Mouse (Mus musculus): ENCODE measurements at regions not wholly inside any gene's neighbourhood (a gene's known extent, or its start where the extent isn't known, plus 50 kb on each side); places are given as distances from the start of the nearest gene placed in this dataset.

DNA sequence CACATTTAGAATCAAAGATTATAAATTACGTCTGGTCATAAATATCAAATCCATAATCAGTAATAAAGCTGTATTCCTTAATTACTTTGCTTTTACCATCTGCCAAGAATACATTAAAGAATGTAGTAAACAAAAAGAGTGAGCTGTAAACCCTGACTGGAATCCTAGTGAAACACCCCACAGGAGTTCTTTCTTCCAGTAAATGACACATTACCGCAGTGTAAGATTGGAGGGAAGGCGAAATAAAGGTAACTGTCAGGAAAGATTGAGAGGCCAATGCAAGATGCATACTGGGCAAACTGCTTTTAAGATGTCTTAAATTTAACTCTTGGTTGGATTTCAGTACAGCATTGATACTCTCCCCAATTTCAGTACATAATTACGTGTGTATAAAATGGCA is 772.0 kb downstream of the Hace1 start:
- Histone ChIP-seq H3K4me1 (ENCODE audit: control insufficient read depth, insufficient read depth, insufficient read length, low read length) (no peaks in the 10 kb centered on the region), H3K4me3 (ENCODE audit: insufficient read depth, low read depth, low read length) (no peak overlapping the region), H3K27ac (replicated peaks; ENCODE audit: low read depth, low read length) (no peak overlapping the region)

GRCm38 (mm10) chr10:46350196-46350595 is 772.6 kb downstream of the Hace1 start:
- Histone ChIP-seq H3K4me1 (ENCODE audit: control insufficient read depth, insufficient read depth, insufficient read length, low read length) (no peaks in the 10 kb centered on the region), H3K4me3 (ENCODE audit: insufficient read depth, low read depth, low read length) (no peak overlapping the region), H3K27ac (replicated peaks; ENCODE audit: low read depth, low read length) (no peak overlapping the region)

GRCm38 (mm10) chr10:46356775-46357174 is 779.1 kb downstream of the Hace1 start:
- Histone ChIP-seq H3K4me1 (ENCODE audit: control insufficient read depth, insufficient read depth, insufficient read length, low read length) (no peaks in the 10 kb centered on the region), H3K27ac (replicated peaks; ENCODE audit: low read depth, low read length) (no peak overlapping the region), H3K4me3 (ENCODE audit: insufficient read depth, low read depth, low read length) (no peak overlapping the region)

- no peak overlapping the region for H3K4me3 ChIP-seq (ENCODE audit: insufficient read depth, low read depth, low read length)
- H3K27ac ChIP-seq (replicated peaks; ENCODE audit: low read depth, low read length) = no peak overlapping the region
- no peaks in the 10 kb centered on the region for H3K4me1 ChIP-seq (ENCODE audit: control insufficient read depth, insufficient read depth, insufficient read length, low read length)
These were observed 796.3 kb downstream of the Hace1 start for GRCm38 (mm10) chr10:46373715-46374475.

GRCm38 (mm10) chr10:46374646-46375045 is 797.0 kb downstream of the Hace1 start:
- no peak overlapping the region for H3K4me3 ChIP-seq (ENCODE audit: insufficient read depth, low read depth, low read length)
- H3K27ac ChIP-seq (replicated peaks; ENCODE audit: low read depth, low read length) = no peak overlapping the region
- no peaks in the 10 kb centered on the region for H3K4me1 ChIP-seq (ENCODE audit: control insufficient read depth, insufficient read depth, insufficient read length, low read length)

GRCm38 (mm10) chr10:46397089-46397488 is 819.5 kb downstream of the Hace1 start:
- H3K4me3 ChIP-seq (ENCODE audit: insufficient read depth, low read depth, low read length) = no peak overlapping the region
- no peaks in the 10 kb centered on the region for H3K4me1 ChIP-seq (ENCODE audit: control insufficient read depth, insufficient read depth, insufficient read length, low read length)
- no peak overlapping the region for H3K27ac ChIP-seq (replicated peaks; ENCODE audit: low read depth, low read length)

DNA sequence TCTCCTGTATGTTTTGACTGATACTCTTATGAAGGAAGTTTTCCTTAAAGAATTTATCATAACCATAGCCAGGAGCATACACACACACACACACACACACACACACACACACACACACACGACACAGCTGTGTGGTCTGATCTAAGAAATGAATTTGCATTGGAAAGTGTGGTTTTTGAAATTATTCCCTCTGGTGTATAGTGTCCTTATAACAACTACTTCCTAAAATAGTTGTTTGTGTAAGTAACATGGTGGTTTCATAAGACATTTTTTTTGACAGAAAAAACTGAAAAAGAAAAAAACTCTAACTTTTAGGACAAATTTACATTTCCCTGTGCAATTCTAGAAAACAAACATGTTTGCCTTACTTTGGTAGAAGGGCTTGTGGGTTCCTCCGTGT is 826.3 kb downstream of the Hace1 start:
- Histone ChIP-seq H3K4me3 (ENCODE audit: insufficient read depth, low read depth, low read length) (no peak overlapping the region), H3K27ac (replicated peaks; ENCODE audit: low read depth, low read length) (no peak overlapping the region), H3K4me1 (ENCODE audit: control insufficient read depth, insufficient read depth, insufficient read length, low read length) (no peaks in the 10 kb centered on the region)

Data from brown adipose tissue, adult 24 weeks (tissue).